Mouse (Mus musculus) midbrain, embryonic 14.5 days (tissue): ENCODE data around the gene Hivep2. TPM values are rescaled to one million over a fixed set of nuclear protein-coding genes. Genes with fewer than 3 reads are reported as not detected.

ENCODE experiments used
- ATAC-seq: fragments of 200-750 bp; cut with Nextera tagmentation; 2 replicates; pipeline ENCODE4 v1.8.0; 2017; ENCODE audit warnings: moderate number of reproducible peaks, moderate library complexity; ENCODE audit not compliant: low FRiP score, low TSS enrichment
- DNase-seq: peaks from one replicate; pipeline ENCODE4 v3.0.0-alpha.2; 2015
- H3K27ac ChIP-seq: fragments of 300-500 bp; sonication (generic); replicated peaks from 2 replicates; pipeline ENCODE4 v1.5.1; 2014; ENCODE audit warnings: mild to moderate bottlenecking, low read depth, low read length, moderate library complexity
- H3K27me3 ChIP-seq: fragments of 300-500 bp; sonication (generic); 2 replicates; pipeline ENCODE4 v1.6.1; 2014; ENCODE audit warnings: low read length, control low read depth, mixed read lengths; ENCODE audit not compliant: control insufficient read depth, insufficient read depth
- H3K36me3 ChIP-seq: fragments of 300-500 bp; sonication (generic); 2 replicates; pipeline ENCODE4 v1.6.1; 2014; ENCODE audit warnings: low read length, control low read depth; ENCODE audit not compliant: control insufficient read depth, insufficient read depth
- H3K4me1 ChIP-seq: fragments of 300-500 bp; sonication (generic); 2 replicates; pipeline ENCODE4 v1.6.1; 2014; ENCODE audit warnings: mild to moderate bottlenecking, antibody characterized with exemption, low read length, control low read depth; ENCODE audit not compliant: control insufficient read depth, insufficient read depth
- H3K4me2 ChIP-seq: fragments of 300-500 bp; sonication (generic); 2 replicates; pipeline ENCODE4 v1.6.1; 2014; ENCODE audit warnings: mild to moderate bottlenecking, low read length, moderate library complexity
- H3K4me3 ChIP-seq: fragments of 300-500 bp; sonication (generic); replicated peaks from 2 replicates; pipeline ENCODE4 v1.5.1; 2014; ENCODE audit warnings: low read depth, low read length
- H3K9ac ChIP-seq: fragments of 300-500 bp; sonication (generic); replicated peaks from 2 replicates; pipeline ENCODE4 v1.6.1; 2014; ENCODE audit warnings: mild to moderate bottlenecking, low read length, moderate library complexity
- H3K9me3 ChIP-seq: fragments of 300-500 bp; sonication (generic); 2 replicates; pipeline ENCODE4 v1.6.1; 2016; ENCODE audit warnings: low read length, control low read depth, mixed read lengths; ENCODE audit not compliant: control insufficient read depth
- WGBS: fragments of 180-500 bp; shearing (Covaris S2); extraction: QIAGEN DNeasy Blood & Tissue Kit; methylation state at CpG from one replicate; pipeline ENCODE4 v1.1.7; 2014; 5-methylcytosine and 5-hydroxymethylcytosine counted together
- polyA plus RNA-seq: library from polyadenylated mRNA; unstranded; fragments of >200 nt; fragmentation: Nextera tagmentation; extraction: Ambion mirVana; gene quantifications from 2 replicates; pipeline ENCODE4 v1.2.1, GENCODE M21; 2014

Hivep2 gene
- polyA plus RNA-seq, 1 experiment from 2014 or later: 12.8 TPM

GRCm38 (mm10) chr10:14063226-14063625 lies 97.4 kb downstream of the Hivep2 start:
- 90% methylated on average over 4 of the region's 4 CpGs for WGBS
- H3K4me3 ChIP-seq: no peak overlapping the region
- no peak for DNase-seq

GRCm38 (mm10) chr10:14064759-14065395 lies 99.0 kb downstream of the Hivep2 start:
- H3K4me1 ChIP-seq: no peaks in the 10 kb centered on the region
- WGBS: 80% methylated on average over 15 of the region's 15 CpGs
- H3K9me3 ChIP-seq: no peaks in the 10 kb centered on the region
- ATAC-seq (no peak), DNase-seq (no peak)
- H3K4me3 ChIP-seq: no peak overlapping the region
- no peak overlapping the region for H3K27ac ChIP-seq
- H3K36me3 ChIP-seq: no peaks in the 10 kb centered on the region
- H3K9ac ChIP-seq: no peak overlapping the region
- no peak overlapping the region for H3K4me2 ChIP-seq
- H3K27me3 ChIP-seq: no peaks in the 10 kb centered on the region

More at GRCm38 (mm10) chr10:14063226-14063625, 97.4 kb downstream of the Hivep2 start:
- H3K4me2 ChIP-seq: no peak overlapping the region
- no peaks in the 10 kb centered on the region for H3K9me3 ChIP-seq
- H3K4me1 ChIP-seq: no peaks in the 10 kb centered on the region
- ATAC-seq: no peak
- H3K27ac ChIP-seq: no peak overlapping the region
- no peaks in the 10 kb centered on the region for H3K27me3 ChIP-seq
- H3K9ac ChIP-seq: no peak overlapping the region
- H3K36me3 ChIP-seq: no peaks in the 10 kb centered on the region

- no peak for ATAC-seq
- Histone ChIP-seq H3K9me3 (no peaks in the 10 kb centered on the region), H3K27me3 (no peaks in the 10 kb centered on the region), H3K4me3 (no peak overlapping the region), H3K36me3 (no peaks in the 10 kb centered on the region), H3K4me2 (no peak overlapping the region), H3K27ac (no peak overlapping the region), H3K4me1 (no peaks in the 10 kb centered on the region), H3K9ac (no peak overlapping the region)
- DNase-seq: no peak
- WGBS: 71% methylated on average over 4 of the region's 4 CpGs
Measured at GRCm38 (mm10) chr10:14067802-14068201, 101.9 kb downstream of the Hivep2 start.

GRCm38 (mm10) chr10:14070498-14071079 lies 104.7 kb downstream of the Hivep2 start:
- Histone ChIP-seq H3K36me3 (no peaks in the 10 kb centered on the region), H3K9ac (no peak overlapping the region), H3K4me3 (no peak overlapping the region), H3K9me3 (no peaks in the 10 kb centered on the region), H3K4me2 (no peak overlapping the region), H3K27ac (no peak overlapping the region), H3K27me3 (no peaks in the 10 kb centered on the region), H3K4me1 (no peaks in the 10 kb centered on the region)
- DNase-seq: no peak
- 87% methylated on average over 5 of the region's 5 CpGs for WGBS
- ATAC-seq: no peak

- DNase-seq (no peak), ATAC-seq (no peak)
- H3K27me3 ChIP-seq: no peaks in the 10 kb centered on the region
- H3K4me1 ChIP-seq: no peaks in the 10 kb centered on the region
- H3K9ac ChIP-seq: no peak overlapping the region
- no peak overlapping the region for H3K27ac ChIP-seq
- no peaks in the 10 kb centered on the region for H3K9me3 ChIP-seq
- 87% methylated on average over 3 of the region's 3 CpGs for WGBS
- H3K36me3 ChIP-seq: no peaks in the 10 kb centered on the region
- no peak overlapping the region for H3K4me2 ChIP-seq
- H3K4me3 ChIP-seq: no peak overlapping the region
Measured at GRCm38 (mm10) chr10:14072504-14072903, 106.6 kb downstream of the Hivep2 start.

- no peak for ATAC-seq
- WGBS: 90% methylated on average over 5 of the region's 5 CpGs
Measured at GRCm38 (mm10) chr10:14075767-14076166, 109.9 kb downstream of the Hivep2 start.

GRCm38 (mm10) chr10:14076880-14077279 lies 111.0 kb downstream of the Hivep2 start:
- ATAC-seq (no peak), DNase-seq (no peak)
- H3K9ac ChIP-seq: no peak overlapping the region
- no peaks in the 10 kb centered on the region for H3K27me3 ChIP-seq
- H3K36me3 ChIP-seq: no peaks in the 10 kb centered on the region
- no peaks in the 10 kb centered on the region for H3K9me3 ChIP-seq
- H3K4me1 ChIP-seq: no peaks in the 10 kb centered on the region
- H3K4me3 ChIP-seq: no peak overlapping the region
- 60% methylated on average over 9 of the region's 9 CpGs for WGBS
- H3K27ac ChIP-seq: no peak overlapping the region
- no peak overlapping the region for H3K4me2 ChIP-seq

More at GRCm38 (mm10) chr10:14075767-14076166, 109.9 kb downstream of the Hivep2 start:
- Histone ChIP-seq H3K4me3 (no peak overlapping the region), H3K36me3 (no peaks in the 10 kb centered on the region), H3K27ac (no peak overlapping the region), H3K9me3 (no peaks in the 10 kb centered on the region), H3K4me2 (no peak overlapping the region), H3K27me3 (no peaks in the 10 kb centered on the region), H3K4me1 (no peaks in the 10 kb centered on the region), H3K9ac (no peak overlapping the region)
- no peak for DNase-seq

GRCm38 (mm10) chr10:14080830-14081229 lies 115.0 kb downstream of the Hivep2 start:
- 93% methylated on average over 6 of the region's 6 CpGs for WGBS
- Histone ChIP-seq H3K27ac (no peak overlapping the region), H3K9me3 (no peaks in the 10 kb centered on the region), H3K4me3 (no peak overlapping the region), H3K9ac (no peak overlapping the region), H3K4me1 (no peaks in the 10 kb centered on the region), H3K27me3 (no peaks in the 10 kb centered on the region), H3K36me3 (no peaks in the 10 kb centered on the region), H3K4me2 (no peak overlapping the region)
- DNase-seq (no peak), ATAC-seq (no peak)

GRCm38 (mm10) chr10:14081824-14082223 lies 115.9 kb downstream of the Hivep2 start:
- H3K27ac ChIP-seq: no peak overlapping the region
- ATAC-seq (peak; percentile 48; the same call in 1 of the 2 replicates), DNase-seq (no peak)
- H3K9ac ChIP-seq: no peak overlapping the region
- H3K4me3 ChIP-seq: no peak overlapping the region
- no peaks in the 10 kb centered on the region for H3K27me3 ChIP-seq
- H3K36me3 ChIP-seq: no peaks in the 10 kb centered on the region
- 46% methylated on average over 3 of the region's 3 CpGs for WGBS
- no peak overlapping the region for H3K4me2 ChIP-seq
- no peaks in the 10 kb centered on the region for H3K9me3 ChIP-seq
- H3K4me1 ChIP-seq: no peaks in the 10 kb centered on the region
